Mouse (Mus musculus) stomach, postnatal 0 days (tissue): ENCODE measurements around the gene Arl6ip5. TPM values are rescaled to one million over a fixed set of nuclear protein-coding genes. Genes with fewer than 3 reads are reported as not detected.

Source experiments
- ATAC-seq: fragments of 200-750 bp; cut with Nextera tagmentation; 2 replicates; pipeline ENCODE4 v1.8.0; 2017; ENCODE audit not compliant: low FRiP score, low TSS enrichment
- DNase-seq: peaks from one replicate; pipeline ENCODE4 v3.0.0-alpha.2; 2016; ENCODE audit warnings: low spot score
- H3K27ac ChIP-seq: fragments of 300-500 bp; sonication (generic); replicated peaks from 2 replicates; pipeline ENCODE4 v1.5.1; 2014; ENCODE audit warnings: mild to moderate bottlenecking, control low read depth
- H3K27me3 ChIP-seq: fragments of 300-500 bp; sonication (generic); 2 replicates; pipeline ENCODE4 v1.6.1; 2014; ENCODE audit warnings: low read length; ENCODE audit not compliant: control insufficient read depth, insufficient read depth
- H3K36me3 ChIP-seq: fragments of 300-500 bp; sonication (generic); 2 replicates; pipeline ENCODE4 v1.6.1; 2014; ENCODE audit warnings: low read length, mixed read lengths; ENCODE audit not compliant: control insufficient read depth, insufficient read depth
- H3K4me1 ChIP-seq: fragments of 300-500 bp; sonication (generic); replicated peaks from 2 replicates; pipeline ENCODE4 v1.6.1; 2014; ENCODE audit warnings: antibody characterized with exemption; ENCODE audit not compliant: control insufficient read depth, insufficient read depth
- H3K4me2 ChIP-seq: fragments of 300-500 bp; sonication (generic); replicated peaks from 2 replicates; pipeline ENCODE4 v1.6.1; 2014; ENCODE audit warnings: low read depth, mild to moderate bottlenecking, control low read depth, moderate library complexity
- H3K4me3 ChIP-seq: fragments of 300-500 bp; sonication (generic); 2 replicates; pipeline ENCODE4 v1.5.1; 2014; ENCODE audit warnings: low read depth, low read length, control low read depth
- H3K9ac ChIP-seq: fragments of 300-500 bp; sonication (generic); 2 replicates; pipeline ENCODE4 v1.6.1; 2014; ENCODE audit warnings: mild to moderate bottlenecking, low read length, control low read depth, mixed read lengths
- H3K9me3 ChIP-seq: fragments of 300-500 bp; sonication (generic); 2 replicates; pipeline ENCODE4 v1.6.1; 2016; ENCODE audit warnings: low read length; ENCODE audit not compliant: control insufficient read depth
- CTCF ChIP-seq: IDR thresholded peaks from 2 replicates; pipeline ENCODE4 v1.5.1; 2016; ENCODE audit warnings: antibody characterized with exemption, low read depth, mild to moderate bottlenecking, moderate library complexity
- EP300 ChIP-seq: optimal IDR thresholded peaks from 2 replicates; pipeline ENCODE3; 2016; ENCODE audit warnings: antibody characterized with exemption
- WGBS: fragments of 180-500 bp; shearing (Covaris S2); extraction: QIAGEN DNeasy Blood & Tissue Kit; methylation state at CpG from one replicate; pipeline ENCODE4 v1.1.7; 2014; 5-methylcytosine and 5-hydroxymethylcytosine counted together
- polyA plus RNA-seq: library from polyadenylated mRNA; unstranded; fragments of >200 nt; fragmentation: Nextera tagmentation; extraction: Ambion mirVana; gene quantifications from 2 replicates; pipeline ENCODE4 v1.2.1, GENCODE M21; 2015

Arl6ip5 gene
- polyA plus RNA-seq, result 69.0 and 71.2 TPM in 2 replicates

DNA sequence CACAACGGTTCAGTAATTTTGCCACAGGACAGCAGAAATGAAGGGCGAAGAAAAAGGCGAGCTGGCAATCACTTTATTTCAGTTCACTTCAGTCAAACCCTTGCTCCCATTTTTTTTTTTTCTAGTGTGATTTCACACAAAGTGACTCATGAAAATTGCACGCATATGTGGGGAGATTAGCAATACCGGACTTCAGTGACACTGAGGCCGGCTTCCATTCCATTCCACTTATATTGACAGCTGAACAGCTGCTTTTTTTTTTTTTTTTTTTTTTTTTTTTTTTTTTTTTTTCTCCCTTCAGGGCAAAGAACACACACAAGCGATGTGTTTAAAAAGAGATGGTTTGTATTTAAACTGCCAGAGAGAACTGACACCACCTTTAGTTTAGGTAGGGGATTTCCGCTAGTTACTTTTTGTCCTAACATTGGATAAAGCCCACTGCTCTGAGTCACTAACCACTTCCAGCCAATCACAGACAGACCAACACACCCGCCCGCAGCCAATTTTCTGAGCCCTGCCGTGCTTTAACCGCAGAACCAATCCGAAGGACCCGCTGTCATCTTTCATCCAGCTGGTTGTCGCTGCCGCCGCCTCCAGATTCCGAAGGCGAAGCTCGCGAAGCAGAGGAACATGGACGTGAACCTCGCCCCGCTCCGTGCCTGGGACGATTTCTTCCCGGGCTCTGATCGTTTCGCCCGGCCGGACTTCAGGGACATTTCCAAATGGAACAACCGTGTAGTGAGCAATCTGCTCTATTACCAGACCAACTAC is at the start of gene Arl6ip5:
TSS of gene Arl6ip5 (plus strand) at position 499 of the 771 bp plus-strand sequence.
- Histone ChIP-seq H3K9me3 (no peaks in the 10 kb centered on the region), H3K27ac (peak within 1 kb of the TSS; percentile 88), H3K9ac (peak within 1 kb of the TSS; percentile 76), H3K4me1 (no peaks in the 10 kb centered on the region), H3K36me3 (no peaks in the 10 kb centered on the region), H3K4me3 (peak within 1 kb of the TSS; percentile 72), H3K27me3 (no peaks in the 10 kb centered on the region), H3K4me2 (peak within 1 kb of the TSS; percentile 85)
- peak; percentile 93 for DNase-seq
- 8% methylated on average over 32 of the region's 32 CpGs for WGBS
- peak; percentile 77 for ATAC-seq
- no peak for TF ChIP-seq CTCF
- no peak for TF ChIP-seq EP300

GRCm38 (mm10) chr6:97175716-97176115 is 34.8 kb upstream of the Arl6ip5 start:
- no peaks in the 10 kb centered on the region for H3K27me3 ChIP-seq
- no peak for TF ChIP-seq EP300
- no peak for TF ChIP-seq CTCF
- ATAC-seq, result no peak
- no peak overlapping the region for H3K4me2 ChIP-seq
- H3K27ac ChIP-seq, result no peak overlapping the region
- 86% methylated on average over 11 of the region's 11 CpGs for WGBS
- H3K9ac ChIP-seq, result no peak overlapping the region
- no peaks in the 10 kb centered on the region for H3K4me1 ChIP-seq
- no peak overlapping the region for H3K4me3 ChIP-seq
- no peaks in the 10 kb centered on the region for H3K9me3 ChIP-seq
- DNase-seq, result no peak
- H3K36me3 ChIP-seq, result peaks cover 10% of the 10 kb centered on the region

DNA sequence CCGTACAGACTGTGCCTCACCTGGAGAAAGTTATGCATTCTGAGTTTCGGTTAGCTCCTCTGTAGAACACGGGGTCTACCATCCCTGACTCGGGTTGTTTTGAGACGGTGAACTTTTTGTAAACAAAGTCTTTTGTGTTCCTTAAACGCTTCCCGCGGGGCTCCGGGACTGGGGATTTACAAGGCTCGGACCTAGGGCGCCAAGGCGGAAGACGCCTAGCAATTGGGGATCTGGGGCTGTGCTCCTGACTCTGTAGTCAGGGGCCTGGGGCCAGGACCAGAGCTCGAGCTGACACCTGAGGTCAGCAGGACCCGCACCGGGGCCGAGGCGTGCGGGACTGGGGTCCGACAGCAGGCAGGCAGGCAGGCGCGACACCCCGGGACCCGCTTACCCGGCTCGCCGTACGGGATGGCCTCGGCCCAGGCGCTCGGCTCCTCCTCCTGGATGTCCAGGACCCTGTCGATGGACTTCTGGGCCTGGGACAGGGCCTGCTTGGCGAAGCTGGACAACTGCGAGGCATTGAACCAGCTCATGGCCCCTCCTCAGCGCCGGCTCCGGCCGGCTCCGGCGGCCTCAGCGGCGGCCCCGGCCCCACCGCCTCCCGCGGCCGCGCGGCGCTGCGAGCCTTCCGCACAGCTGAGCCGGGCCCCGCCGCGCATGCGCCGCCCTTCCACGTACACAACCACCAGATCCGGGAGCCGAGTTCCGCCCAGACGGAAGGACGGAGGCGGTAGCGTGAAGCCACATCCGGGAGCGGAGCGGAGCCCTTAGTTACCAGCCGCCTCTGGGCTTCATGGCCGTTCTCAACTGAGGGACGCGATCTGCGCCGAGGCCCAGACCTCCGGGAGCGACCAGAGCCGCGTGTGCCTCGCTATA is 31.8 kb upstream of the Arl6ip5 start, which contains the start of gene Tmf1:
TSS of gene Tmf1 (minus strand) at position 632 of the 876 bp plus-strand sequence.
- no peaks in the 10 kb centered on the region for H3K27me3 ChIP-seq
- WGBS, result under 1% methylated on average over 63 of the region's 80 CpGs
- no peak for TF ChIP-seq CTCF
- no peak for TF ChIP-seq EP300

DNA sequence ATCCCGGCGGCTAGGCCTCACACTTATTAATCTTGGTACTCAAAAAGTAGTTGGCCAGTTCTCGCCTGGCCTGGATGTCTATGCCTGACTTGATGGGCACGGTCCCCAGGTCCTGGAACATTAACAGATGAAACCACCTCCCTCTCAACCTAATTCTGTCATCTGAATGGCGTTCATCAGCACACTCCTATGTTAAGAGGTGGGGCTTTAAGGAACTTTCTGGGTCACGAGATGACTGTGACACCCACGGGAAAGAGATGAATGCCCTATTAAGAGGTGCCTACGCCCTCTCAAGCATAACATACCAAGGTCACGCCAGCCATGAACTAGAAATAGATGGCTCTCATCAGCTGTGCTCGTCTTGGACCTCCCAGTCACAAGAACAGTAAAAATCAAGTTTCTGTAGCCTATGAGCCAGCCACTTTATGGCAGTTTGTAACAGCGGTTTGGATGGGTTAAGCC is 31.1 kb upstream of the Arl6ip5 start:
- no peak for DNase-seq
- Histone ChIP-seq H3K4me3 (peak overlapping the region; percentile 97), H3K27me3 (no peaks in the 10 kb centered on the region), H3K9me3 (no peaks in the 10 kb centered on the region), H3K9ac (peak overlapping the region; percentile 96; the same call in 1 of the 2 replicates), H3K4me2 (peak overlapping the region; percentile 70), H3K36me3 (0 out of 2 replicates have a peak, but pooled peaks cover 4% of the 10 kb centered on the region), H3K4me1 (no peaks in the 10 kb centered on the region), H3K27ac (peak overlapping the region; percentile 97)
- 4% methylated on average over 11 of the region's 11 CpGs for WGBS
- no peak for TF ChIP-seq CTCF
- TF ChIP-seq EP300, result no peak
- peak; percentile 68 for ATAC-seq

More for the DNA sequence above, 31.8 kb upstream of the Arl6ip5 start, which contains the start of gene Tmf1:
- 0 out of 2 replicates have a peak, but pooled peaks cover 4% of the 10 kb centered on the region for H3K36me3 ChIP-seq
- H3K27ac ChIP-seq, result peak within 1 kb of the TSS; percentile 97
- ATAC-seq (peak; percentile 98), DNase-seq (peak; percentile 96)
- H3K4me3 ChIP-seq, result peak within 1 kb of the TSS; percentile 97
- peak within 1 kb of the TSS; percentile 96 for H3K9ac ChIP-seq
- no peaks in the 10 kb centered on the region for H3K4me1 ChIP-seq
- peak within 1 kb of the TSS; percentile 70 for H3K4me2 ChIP-seq
- H3K9me3 ChIP-seq, result no peaks in the 10 kb centered on the region

- 66% methylated on average over 3 of the region's 3 CpGs for WGBS
These were observed 10.1 kb upstream of the Arl6ip5 start for GRCm38 (mm10) chr6:97200437-97200836.

More at GRCm38 (mm10) chr6:97200437-97200836, 10.1 kb upstream of the Arl6ip5 start:
- Histone ChIP-seq H3K27ac (no peak overlapping the region), H3K4me3 (no peak overlapping the region), H3K36me3 (peaks cover 11% of the 10 kb centered on the region; the same call in 1 of the 2 replicates), H3K4me2 (no peak overlapping the region), H3K27me3 (no peaks in the 10 kb centered on the region), H3K9me3 (no peaks in the 10 kb centered on the region), H3K9ac (no peak overlapping the region), H3K4me1 (no peaks in the 10 kb centered on the region)
- TF ChIP-seq EP300, result no peak
- 0 out of 2 replicates have a peak, but pooled peaks have one; percentile 23 for TF ChIP-seq CTCF
- no peak for ATAC-seq
- DNase-seq, result no peak
